Mouse (Mus musculus) adrenal gland, adult 18-20 months (tissue): ENCODE measurements at regions not wholly inside any gene's neighbourhood (a gene's known extent, or its start where the extent isn't known, plus 50 kb on each side); places are given as distances from the start of the nearest gene placed in this dataset.
A peak's percentile ranks its signal among the peaks of the same experiment; 100 is the strongest.

Experiments
- DNase-seq, 2 experiments: peaks; one replicate each; pipeline ENCODE4 v3.0.0; 2021 to 2022; ENCODE audit warnings: low spot score in 2 of 2

- DNase-seq, result no peak
Observed at GRCm38 (mm10) chr17:87530818-87531410, 84.2 kb upstream of the Calm2 start.

GRCm38 (mm10) chr17:87531411-87532157, 84.8 kb upstream of the Calm2 start:
- peak; percentile 55 to 65 for DNase-seq

- DNase-seq, result no peak
Observed at GRCm38 (mm10) chr17:87532158-87532545, 85.4 kb upstream of the Calm2 start.

- no peak for DNase-seq
Observed at GRCm38 (mm10) chr17:87532762-87533161, 86.0 kb upstream of the Calm2 start.

GRCm38 (mm10) chr17:87549568-87549967, 86.2 kb upstream of the Epcam start:
- no peak for DNase-seq

GRCm38 (mm10) chr17:87550518-87551164, 85.1 kb upstream of the Epcam start:
- DNase-seq, result no peak

- no peak for DNase-seq
Observed at GRCm38 (mm10) chr17:87554561-87554960, 81.2 kb upstream of the Epcam start.

- DNase-seq, result peak in 1 of 2 experiments; percentile 8
Observed at GRCm38 (mm10) chr17:87558419-87558818, 77.4 kb upstream of the Epcam start.

GRCm38 (mm10) chr17:87559641-87560040, 76.1 kb upstream of the Epcam start:
- peak in 1 of 2 experiments; percentile 9 for DNase-seq

- DNase-seq, result peak in 1 of 2 experiments; percentile 4
Observed at GRCm38 (mm10) chr17:87560923-87561322, 74.9 kb upstream of the Epcam start.

GRCm38 (mm10) chr17:87563375-87563774, 72.4 kb upstream of the Epcam start:
- DNase-seq, result no peak

- peak in 1 of 2 experiments; percentile 1 for DNase-seq
Observed at GRCm38 (mm10) chr17:87565631-87566030, 70.1 kb upstream of the Epcam start.

- DNase-seq, result peak in 1 of 2 experiments; percentile 14
Observed at GRCm38 (mm10) chr17:87566296-87566695, 69.5 kb upstream of the Epcam start.

GRCm38 (mm10) chr17:87566996-87567395, 68.8 kb upstream of the Epcam start:
- DNase-seq, result no peak

- no peak for DNase-seq
Observed at GRCm38 (mm10) chr17:87567475-87567874, 68.3 kb upstream of the Epcam start.

- peak in 1 of 2 experiments; percentile 16 for DNase-seq
Observed at GRCm38 (mm10) chr17:87569981-87570380, 65.8 kb upstream of the Epcam start.

GRCm38 (mm10) chr17:87570676-87571344, 65.0 kb upstream of the Epcam start:
- DNase-seq, result peak in 1 of 2 experiments; percentile 19

GRCm38 (mm10) chr17:87571345-87571932, 64.3 kb upstream of the Epcam start:
- DNase-seq, result peak; percentile 96

- DNase-seq, result no peak
Observed at GRCm38 (mm10) chr17:87583575-87583974, 52.2 kb upstream of the Epcam start.

- no peak for DNase-seq
Observed at GRCm38 (mm10) chr17:87585355-87585754, 50.4 kb upstream of the Epcam start.
